Mouse (Mus musculus) thymus, postnatal 14 days (tissue): Measurements from ENCODE around the gene Nphs1.
"Not testable (repeated sequence)": the region's sequence is repeated elsewhere in the genome, so short reads cannot be mapped to it uniquely, and the experiment has no call there.

Source experiments
- DNase-seq: peaks from one replicate; pipeline ENCODE4 v3.0.0; 2021

Nphs1 gene

DNA sequence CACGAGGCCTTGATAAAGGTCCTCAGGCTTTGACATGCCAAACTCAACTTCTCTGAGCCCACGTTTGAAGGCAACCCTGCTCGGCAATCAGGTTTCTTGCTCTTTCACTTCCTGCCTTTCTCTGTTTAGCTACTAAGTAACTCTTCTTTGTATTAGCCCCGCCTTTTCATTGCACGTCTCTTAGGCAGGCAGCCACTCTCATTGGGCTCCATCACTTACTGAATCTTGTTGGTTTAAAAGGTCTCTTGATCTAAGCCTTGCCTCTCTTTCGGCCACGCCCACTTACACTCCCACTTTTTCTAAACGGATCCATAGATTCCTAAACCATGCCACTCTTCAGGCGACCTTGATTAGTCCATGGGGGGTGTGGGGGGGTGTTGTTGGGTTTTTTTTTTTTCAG is 14.4 kb upstream of the Nphs1 start:
- DNase-seq: no peak

DNA sequence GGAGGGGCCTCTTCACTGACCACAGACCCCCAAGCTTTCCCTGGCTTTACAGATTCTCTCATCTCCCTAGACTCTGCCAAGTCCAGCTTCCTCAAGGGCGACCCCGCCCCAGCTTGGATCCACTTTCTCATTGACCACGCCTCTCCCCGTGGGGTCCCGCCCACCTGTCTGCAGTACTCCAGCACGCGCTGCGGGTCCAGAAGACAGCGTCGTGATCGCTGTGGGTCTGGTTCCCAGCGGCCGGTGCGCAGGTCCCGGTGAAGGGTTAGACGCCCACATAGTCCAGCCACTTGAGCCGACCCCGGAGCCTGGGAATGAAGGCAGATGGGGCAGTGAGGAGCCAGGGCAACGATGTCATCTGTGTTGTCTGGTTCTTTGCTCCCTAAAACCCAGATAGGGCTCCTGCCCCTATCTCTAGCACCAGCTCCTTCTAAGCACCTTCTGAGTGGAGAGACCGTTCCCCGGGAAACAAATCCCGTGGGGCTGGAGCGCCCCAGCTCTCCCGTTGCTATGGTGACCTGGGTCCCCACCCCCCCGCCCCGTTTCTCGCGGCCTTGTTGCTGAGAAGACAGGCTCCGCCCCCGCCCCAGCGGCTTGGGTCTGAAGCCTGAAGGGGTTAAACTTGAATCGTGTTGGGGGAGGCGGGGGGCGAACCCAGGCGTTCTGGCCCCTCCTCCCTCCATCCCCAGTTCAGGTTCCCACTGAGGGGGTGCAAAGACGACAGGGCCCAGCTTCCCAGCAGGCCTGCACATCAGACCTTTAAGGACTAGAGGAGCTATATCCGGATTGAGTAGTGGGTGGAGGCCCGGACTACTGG is 13.8 kb upstream of the Nphs1 start:
- no peak for DNase-seq

GRCm38 (mm10) chr7:30444971-30445751 is 13.0 kb upstream of the Nphs1 start, which contains the start of gene Aplp1:
Gene Aplp1 (minus strand): TSS chr7:30445535.
- DNase-seq: peak; percentile 55

GRCm38 (mm10) chr7:30450241-30450640 is 7.9 kb upstream of the Nphs1 start:
- no peak for DNase-seq

DNA sequence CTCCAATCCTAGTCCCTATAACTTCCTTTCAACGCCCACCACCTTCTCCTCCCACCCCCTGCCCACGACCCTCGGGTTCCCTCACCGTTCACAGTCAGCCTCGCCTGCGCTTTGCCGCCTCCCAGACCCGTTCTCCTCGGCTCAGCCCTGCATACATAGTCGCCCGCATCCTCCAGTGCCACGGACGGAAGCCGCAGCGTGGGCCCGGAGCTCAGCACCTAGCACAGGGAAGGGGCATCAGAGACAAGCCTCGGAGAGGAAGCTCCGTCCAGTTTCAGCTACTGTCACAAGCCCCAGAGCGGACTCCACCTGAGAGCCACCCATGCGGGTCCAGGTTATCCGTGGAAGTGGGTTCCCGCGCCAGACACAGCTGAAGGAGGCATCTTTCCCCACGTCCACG is 4.8 kb upstream of the Nphs1 start:
- no peak for DNase-seq

DNA sequence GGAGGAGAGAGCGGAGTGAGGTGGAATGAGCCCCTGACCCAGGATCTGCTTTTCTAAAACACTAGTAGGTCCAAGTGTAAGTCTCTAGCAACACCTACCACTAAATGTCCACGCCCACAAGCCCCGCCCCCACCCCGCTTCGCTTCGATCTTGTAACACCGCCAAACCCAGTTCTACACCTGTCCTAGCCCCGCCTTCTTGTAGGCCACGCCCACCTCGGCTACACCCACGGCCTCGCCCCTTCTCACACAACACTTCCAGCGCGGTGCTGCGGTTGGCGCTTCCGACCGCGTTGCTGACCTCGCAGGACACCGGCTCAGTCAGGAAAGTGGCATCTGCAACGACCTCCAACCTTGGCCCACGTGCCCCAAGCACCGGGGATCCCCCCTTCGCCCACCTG is 4.3 kb upstream of the Nphs1 start:
- DNase-seq: peak; percentile 60

- DNase-seq: no peak
Measured at GRCm38 (mm10) chr7:30454259-30454658, 3.9 kb upstream of the Nphs1 start.

DNA sequence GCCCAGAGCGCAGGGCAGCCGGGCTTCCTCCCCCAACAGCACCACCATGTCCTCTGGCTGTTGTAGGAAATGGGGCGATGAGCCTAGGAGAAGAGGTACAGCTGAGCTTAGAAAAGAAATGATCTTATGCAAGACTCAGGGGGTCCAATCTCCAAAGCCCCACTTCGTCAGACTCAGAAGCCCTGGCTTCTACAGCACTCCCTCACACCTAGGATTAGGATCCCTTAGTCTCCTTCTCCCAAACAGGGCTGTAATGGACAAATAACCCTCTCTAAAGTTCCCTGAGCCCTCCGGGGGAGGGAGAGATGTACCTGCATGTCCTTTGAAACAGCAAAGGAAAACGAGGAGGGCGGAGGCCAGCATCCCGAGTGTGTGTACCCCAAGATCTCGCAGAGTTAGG is 1.6 kb upstream of the Nphs1 start:
- no peak for DNase-seq

DNA sequence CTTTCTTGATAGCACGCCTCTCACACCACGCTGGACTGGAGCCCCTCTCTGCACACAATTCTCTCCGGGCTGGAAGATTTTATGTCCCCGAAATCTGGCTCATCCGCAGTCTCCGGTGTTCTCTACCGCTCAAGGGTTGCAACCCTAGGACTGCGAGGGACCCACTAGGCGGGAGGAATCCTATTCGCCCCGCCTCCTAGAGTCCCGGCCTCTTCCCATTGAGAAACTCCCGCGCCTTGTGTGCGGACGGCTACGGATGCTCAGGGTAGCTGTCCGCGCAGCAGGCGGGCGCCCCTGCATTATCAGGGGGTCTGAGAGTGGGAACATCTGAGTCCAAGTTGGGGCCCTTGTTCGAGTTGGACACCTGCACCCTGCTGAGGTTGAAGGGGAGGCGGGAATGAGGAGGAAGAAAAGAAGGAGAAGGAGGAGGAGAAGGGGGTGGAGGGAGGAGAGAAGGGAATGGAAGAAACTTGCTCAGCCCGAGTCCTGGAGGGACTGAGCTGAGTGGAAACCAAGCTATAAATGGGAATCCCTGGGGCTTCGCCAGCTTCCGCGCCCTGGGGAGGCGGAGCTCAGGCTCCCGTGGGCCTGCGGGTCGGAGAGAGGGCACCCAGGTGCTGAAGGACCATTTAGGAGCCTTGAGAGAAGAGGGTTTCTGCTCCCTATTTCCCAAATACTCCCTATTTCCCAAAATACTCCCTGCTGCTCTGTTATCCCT is 1.0 kb upstream of the Nphs1 start:
- DNase-seq: no peak

DNA sequence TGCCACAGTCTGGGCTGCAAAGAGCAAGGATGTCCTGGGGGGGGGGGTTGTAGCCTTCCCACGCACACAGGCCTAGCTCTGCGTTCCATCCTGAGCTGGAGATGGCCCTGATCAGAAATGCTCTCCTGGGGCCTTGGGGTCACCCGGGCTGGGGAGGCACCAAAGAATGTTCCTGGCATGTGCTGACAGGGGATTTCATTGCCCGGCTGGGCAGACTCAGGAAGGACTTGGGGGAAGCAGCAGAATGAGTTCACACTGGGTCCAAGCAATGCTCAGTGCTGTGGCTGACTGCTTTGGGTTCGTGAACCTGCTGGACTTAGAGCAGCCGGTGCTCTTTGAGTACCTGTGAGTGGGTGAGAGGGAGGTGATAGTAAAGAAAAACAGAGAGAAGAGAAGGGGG is 1.4 kb downstream of the Nphs1 start:
- no peak for DNase-seq

GRCm38 (mm10) chr7:30463568-30463967 is 5.5 kb downstream of the Nphs1 start:
- DNase-seq: no peak

GRCm38 (mm10) chr7:30463996-30464395 is 5.9 kb downstream of the Nphs1 start:
- DNase-seq: no peak

GRCm38 (mm10) chr7:30464816-30465300 is 6.7 kb downstream of the Nphs1 start:
- DNase-seq: no peak

DNA sequence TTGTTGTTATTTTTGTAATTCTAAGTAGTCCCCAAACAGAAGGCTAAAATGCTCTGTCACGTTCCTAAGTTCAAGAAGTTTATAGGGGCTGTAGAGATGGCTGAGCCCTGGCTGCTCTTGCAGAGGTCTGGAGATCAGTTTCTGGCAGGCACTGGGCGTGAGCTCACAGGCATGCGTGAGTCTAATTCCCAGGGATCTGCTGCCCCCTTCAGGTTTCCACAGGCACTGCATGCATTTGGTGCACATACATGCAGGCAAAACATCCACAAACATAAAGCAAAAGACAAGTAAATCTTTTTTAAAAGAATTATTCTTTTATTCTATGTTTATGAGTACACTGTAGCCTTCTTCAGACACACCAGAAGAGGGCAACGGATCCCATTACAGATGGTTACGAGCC is 14.3 kb downstream of the Nphs1 start:
- DNase-seq: peak; percentile 66

GRCm38 (mm10) chr7:30474999-30475398 is 16.9 kb downstream of the Nphs1 start:
- DNase-seq: no peak

GRCm38 (mm10) chr7:30476136-30476535 is 18.0 kb downstream of the Nphs1 start:
- DNase-seq: not testable (repeated sequence)

GRCm38 (mm10) chr7:30477415-30478381 is 19.6 kb downstream of the Nphs1 start:
- DNase-seq: no peak

- DNase-seq: no peak
Measured at GRCm38 (mm10) chr7:30484250-30484649, 26.1 kb downstream of the Nphs1 start.

DNA sequence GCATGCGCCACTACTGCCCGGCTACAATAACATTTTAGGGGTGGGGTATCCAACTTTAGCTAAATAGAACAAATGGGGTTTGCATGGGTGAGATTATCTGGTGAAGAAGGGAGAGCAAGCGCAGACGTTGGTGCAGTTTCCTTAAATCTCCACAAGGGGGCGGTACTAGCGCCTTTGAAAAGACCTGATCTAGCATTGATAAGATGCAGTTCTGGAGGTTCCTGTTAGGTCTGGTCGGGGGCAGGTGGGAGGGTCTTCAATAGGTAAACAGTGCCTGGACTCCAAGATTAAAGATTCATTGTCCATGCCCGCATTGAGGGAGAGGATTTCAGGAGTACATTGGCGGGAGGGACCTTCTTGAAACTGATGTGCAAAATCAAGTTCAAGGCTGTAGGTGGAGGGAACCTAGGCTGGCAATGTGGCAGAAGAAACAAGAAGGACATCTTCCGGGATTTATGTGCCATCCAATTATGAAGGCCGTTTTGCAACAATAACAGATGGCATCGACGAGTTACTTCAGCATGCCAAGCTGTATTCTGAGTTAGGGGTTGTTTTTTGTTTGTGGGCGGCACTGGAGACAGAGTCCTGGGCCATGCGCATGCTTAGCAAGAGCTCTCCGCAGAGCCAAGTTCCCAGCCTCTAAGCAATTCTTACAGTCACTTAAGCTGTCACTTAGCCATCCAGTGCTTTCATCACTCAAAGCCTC is 32.3 kb downstream of the Nphs1 start:
- DNase-seq: peak; percentile 53

DNA sequence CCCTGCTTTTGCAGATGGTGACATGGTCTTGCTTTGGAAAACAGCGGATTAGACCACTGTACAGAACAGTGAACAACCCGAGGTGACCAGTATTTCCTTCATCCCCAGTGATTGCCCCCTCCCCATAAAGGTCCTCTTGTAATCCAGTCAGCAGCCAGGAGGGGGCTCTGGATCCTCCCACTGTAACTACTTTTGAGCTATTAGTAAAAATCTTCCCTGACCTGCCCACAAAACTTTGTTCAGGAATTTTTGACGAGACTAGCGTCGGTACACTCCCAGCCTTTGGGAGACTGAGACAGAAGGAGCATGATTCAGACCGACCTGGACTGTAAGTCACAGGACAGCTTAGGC is 32.8 kb downstream of the Nphs1 start:
- DNase-seq: no peak

DNA sequence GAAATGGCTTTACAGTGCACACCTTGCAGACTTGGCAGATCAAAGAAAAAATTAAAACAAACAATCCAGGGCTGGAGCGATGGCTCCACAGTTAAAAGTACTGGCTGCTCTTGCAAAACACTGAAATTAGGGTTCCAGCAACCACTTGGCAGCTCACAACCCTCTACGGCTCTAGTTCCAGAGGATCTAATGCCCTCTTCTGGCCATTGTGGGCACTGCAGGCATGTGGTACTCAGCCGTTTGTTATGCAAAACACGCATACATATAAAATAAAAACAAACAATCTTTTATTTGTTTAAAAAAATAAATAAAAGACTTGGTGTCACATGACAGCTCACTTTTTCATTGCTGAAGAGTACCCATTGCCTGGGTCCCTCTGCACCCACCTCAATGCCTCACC is 34.6 kb downstream of the Nphs1 start:
- DNase-seq: peak; percentile 81
